Mouse (Mus musculus): Measurements from ENCODE around the gene Cox15. TPM values are rescaled to one million over a fixed set of nuclear protein-coding genes. Genes with fewer than 3 reads are reported as not detected.

The Cox15 gene
- total and polyA plus RNA-seq, 3 experiments: 22.5 to 27.0 (median 25.0) TPM

GRCm38 (mm10) chr19:43769366-43769960, 16.7 kb upstream of the Cox15 start:
- Histone ChIP-seq H3K79me2 (replicated peaks; ENCODE audit: control insufficient read depth, insufficient read depth, low read length) (no peaks in the 10 kb centered on the region), H3K4me3 (no peak overlapping the region), H3K27me3 (ENCODE audit: control insufficient read depth, insufficient read depth, low read length) (no peaks in the 10 kb centered on the region), H3K27ac (no peak overlapping the region), H3K9ac (ENCODE audit: low read depth, low read length) (no peak overlapping the region), H3K4me1 (ENCODE audit: control insufficient read depth, insufficient read depth, low read length) (no peaks in the 10 kb centered on the region), H3K36me3 (ENCODE audit: control insufficient read depth, insufficient read depth, low read length) (no peaks in the 10 kb centered on the region; the same call in 1 of the 2 replicates)
- no peak for DNase-seq
- TF ChIP-seq EP300 (IDR thresholded peaks at IDR 0.05; ENCODE audit: insufficient read depth, low read depth, low read length) (no peak), CTCF (IDR thresholded peaks at IDR 0.05) (no peak), POLR2A (IDR thresholded peaks at IDR 0.05; ENCODE audit: insufficient read depth, low read depth, low read length) (no peak)
- WGBS: 69% methylated on average over 5 of the region's 5 CpGs
- intact Hi-C loops (cut with DNase I): no loop called here

- no peak for DNase-seq
- Histone ChIP-seq H3K4me1 (ENCODE audit: control insufficient read depth, insufficient read depth, low read length) (no peaks in the 10 kb centered on the region), H3K9ac (ENCODE audit: low read depth, low read length) (no peak overlapping the region), H3K27me3 (ENCODE audit: control insufficient read depth, insufficient read depth, low read length) (no peaks in the 10 kb centered on the region), H3K4me3 (no peak overlapping the region), H3K27ac (no peak overlapping the region), H3K36me3 (ENCODE audit: control insufficient read depth, insufficient read depth, low read length) (no peaks in the 10 kb centered on the region; the same call in 1 of the 2 replicates), H3K79me2 (replicated peaks; ENCODE audit: control insufficient read depth, insufficient read depth, low read length) (no peaks in the 10 kb centered on the region)
- TF ChIP-seq CTCF (IDR thresholded peaks at IDR 0.05) (no peak), POLR2A (IDR thresholded peaks at IDR 0.05; ENCODE audit: insufficient read depth, low read depth, low read length) (no peak), EP300 (IDR thresholded peaks at IDR 0.05; ENCODE audit: insufficient read depth, low read depth, low read length) (no peak)
- 86% methylated on average over 9 of the region's 9 CpGs for WGBS
- intact Hi-C loops (cut with DNase I): no loop called here
Measured at GRCm38 (mm10) chr19:43767549-43768322, 14.9 kb upstream of the Cox15 start.

GRCm38 (mm10) chr19:43766451-43766850, 13.7 kb upstream of the Cox15 start:
- no peak for DNase-seq
- Histone ChIP-seq H3K79me2 (replicated peaks; ENCODE audit: control insufficient read depth, insufficient read depth, low read length) (no peaks in the 10 kb centered on the region), H3K9ac (ENCODE audit: low read depth, low read length) (no peak overlapping the region), H3K27me3 (ENCODE audit: control insufficient read depth, insufficient read depth, low read length) (no peaks in the 10 kb centered on the region), H3K4me3 (no peak overlapping the region), H3K27ac (no peak overlapping the region), H3K4me1 (ENCODE audit: control insufficient read depth, insufficient read depth, low read length) (no peaks in the 10 kb centered on the region), H3K36me3 (ENCODE audit: control insufficient read depth, insufficient read depth, low read length) (no peaks in the 10 kb centered on the region; the same call in 1 of the 2 replicates)
- WGBS: 84% methylated on average over 5 of the region's 5 CpGs
- TF ChIP-seq POLR2A (IDR thresholded peaks at IDR 0.05; ENCODE audit: insufficient read depth, low read depth, low read length) (no peak), CTCF (IDR thresholded peaks at IDR 0.05) (no peak), EP300 (IDR thresholded peaks at IDR 0.05; ENCODE audit: insufficient read depth, low read depth, low read length) (no peak)
- intact Hi-C loops (cut with DNase I): no loop called here

GRCm38 (mm10) chr19:43762410-43762809, 9.6 kb upstream of the Cox15 start:
- Histone ChIP-seq H3K27ac (no peak overlapping the region), H3K36me3 (ENCODE audit: control insufficient read depth, insufficient read depth, low read length) (no peaks in the 10 kb centered on the region), H3K9ac (ENCODE audit: low read depth, low read length) (no peak overlapping the region), H3K79me2 (replicated peaks; ENCODE audit: control insufficient read depth, insufficient read depth, low read length) (no peaks in the 10 kb centered on the region), H3K27me3 (ENCODE audit: control insufficient read depth, insufficient read depth, low read length) (no peaks in the 10 kb centered on the region), H3K4me3 (no peak overlapping the region), H3K4me1 (ENCODE audit: control insufficient read depth, insufficient read depth, low read length) (no peaks in the 10 kb centered on the region)
- no peak for TF ChIP-seq POLR2A (IDR thresholded peaks at IDR 0.05; ENCODE audit: insufficient read depth, low read depth, low read length)
- no peak for TF ChIP-seq EP300 (IDR thresholded peaks at IDR 0.05; ENCODE audit: insufficient read depth, low read depth, low read length)
- no peak for TF ChIP-seq CTCF (IDR thresholded peaks at IDR 0.05)
- 82% methylated on average over 2 of the region's 2 CpGs for WGBS
- no peak for DNase-seq
- intact Hi-C loops (cut with DNase I): loop anchor here (5.0 kb wide), 1 partner anchor 130 kb away; no protein-coding TSS in a partner anchor

GRCm38 (mm10) chr19:43761543-43762256, 8.9 kb upstream of the Cox15 start:
- no peaks in the 10 kb centered on the region for H3K4me1 ChIP-seq (ENCODE audit: control insufficient read depth, insufficient read depth, low read length)
- intact Hi-C loops (cut with DNase I): loop anchor here (5.0 kb wide), 1 partner anchor 129 kb away; no protein-coding TSS in a partner anchor
- TF ChIP-seq CTCF (IDR thresholded peaks at IDR 0.05): peak; percentile 37
- no peak for TF ChIP-seq POLR2A (IDR thresholded peaks at IDR 0.05; ENCODE audit: insufficient read depth, low read depth, low read length)
- DNase-seq: no peak
- no peak overlapping the region for H3K4me3 ChIP-seq
- H3K27me3 ChIP-seq (ENCODE audit: control insufficient read depth, insufficient read depth, low read length): no peaks in the 10 kb centered on the region
- no peak overlapping the region for H3K27ac ChIP-seq
- no peaks in the 10 kb centered on the region for H3K79me2 ChIP-seq (replicated peaks; ENCODE audit: control insufficient read depth, insufficient read depth, low read length)
- no peaks in the 10 kb centered on the region for H3K36me3 ChIP-seq (ENCODE audit: control insufficient read depth, insufficient read depth, low read length)
- H3K9ac ChIP-seq (ENCODE audit: low read depth, low read length): no peak overlapping the region
